Mouse (Mus musculus): ENCODE results near the gene Gvin1.
"Not testable (repeated sequence)": the region's sequence is repeated elsewhere in the genome, so short reads cannot be mapped to it uniquely, and the experiment has no call there.

Gene Gvin1

DNA sequence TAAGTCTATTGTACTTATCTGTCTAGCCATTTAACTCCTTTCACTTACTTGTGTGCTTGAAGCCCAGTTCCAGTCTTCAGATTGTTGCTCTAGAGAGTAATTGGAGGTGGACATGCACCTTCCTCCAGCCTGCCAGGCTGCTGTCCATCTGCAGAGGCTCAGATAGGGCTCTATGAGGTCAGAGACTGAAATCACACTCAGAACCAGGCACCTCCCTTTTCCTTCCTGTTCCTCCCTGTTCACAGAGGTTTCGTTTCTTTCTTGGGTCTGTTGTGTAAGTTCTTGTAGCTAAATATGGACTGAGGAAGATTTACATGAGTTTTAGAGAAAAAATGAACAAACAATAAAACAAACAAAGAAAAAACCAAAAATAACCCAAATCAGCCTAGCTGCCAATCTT lies at the start of gene Gvin1:
Gene Gvin1 (minus strand): TSS at position 150 of the 400 bp plus-strand sequence.
- peak; percentile 11 to 31 for DNase-seq (ENCODE audit: inconsistent age in 2 of 2, low spot score in 1 of 2)

DNA sequence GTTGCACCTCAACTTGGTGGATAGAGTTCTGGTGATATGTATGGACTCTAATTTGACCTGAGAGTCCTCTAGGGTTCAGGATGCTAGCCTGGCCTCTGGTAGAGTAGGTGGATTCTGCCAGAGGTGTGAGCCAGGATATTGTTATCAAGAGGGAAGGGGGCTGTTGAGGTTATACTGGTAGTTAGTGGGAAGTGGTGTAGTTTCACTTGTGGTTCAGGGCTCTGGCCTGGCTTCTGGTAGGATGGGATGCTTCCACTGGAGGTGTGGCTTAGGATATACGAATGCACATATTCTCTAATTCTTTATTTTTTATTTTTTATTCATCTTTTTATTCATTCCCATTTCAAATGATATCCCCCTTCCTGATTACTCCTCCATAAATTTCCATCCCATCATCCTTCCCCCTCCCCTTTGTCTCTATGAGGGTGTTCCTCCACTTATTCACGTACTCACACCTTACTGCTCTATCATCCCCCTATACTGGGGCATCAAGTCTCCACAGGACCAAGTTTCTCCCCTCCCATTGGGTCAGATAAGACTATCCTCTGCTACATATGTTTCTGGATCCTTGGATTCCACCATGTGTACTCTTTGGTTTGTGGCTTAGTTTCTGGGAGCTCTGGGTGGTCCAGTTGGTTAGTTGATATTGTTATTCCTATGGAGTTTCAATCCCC lies 36.9 kb upstream of the Gvin1 start:
- no peak for DNase-seq (ENCODE audit: inconsistent age in 2 of 2, low spot score in 1 of 2)

DNA sequence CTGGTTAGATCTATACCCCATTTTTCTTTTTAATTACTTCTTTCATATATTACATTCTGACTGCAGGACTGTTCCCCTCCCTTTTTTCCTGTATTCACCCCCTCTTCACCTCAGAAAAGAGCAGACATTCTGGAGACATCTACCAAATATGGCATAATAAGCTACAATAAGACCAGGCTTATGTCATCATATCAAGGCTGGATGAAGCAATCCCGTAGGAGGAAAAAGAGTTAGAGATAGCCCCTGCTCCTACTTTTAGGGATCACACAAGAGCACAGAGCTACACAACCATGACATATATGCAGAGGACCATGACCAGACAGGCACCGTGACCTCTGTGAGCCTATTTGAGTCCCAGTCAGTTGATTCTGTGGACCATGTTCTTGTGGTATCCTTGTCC lies 33.8 kb upstream of the Gvin1 start:
- DNase-seq (ENCODE audit: inconsistent age in 2 of 2, low spot score in 1 of 2), result no peak

DNA sequence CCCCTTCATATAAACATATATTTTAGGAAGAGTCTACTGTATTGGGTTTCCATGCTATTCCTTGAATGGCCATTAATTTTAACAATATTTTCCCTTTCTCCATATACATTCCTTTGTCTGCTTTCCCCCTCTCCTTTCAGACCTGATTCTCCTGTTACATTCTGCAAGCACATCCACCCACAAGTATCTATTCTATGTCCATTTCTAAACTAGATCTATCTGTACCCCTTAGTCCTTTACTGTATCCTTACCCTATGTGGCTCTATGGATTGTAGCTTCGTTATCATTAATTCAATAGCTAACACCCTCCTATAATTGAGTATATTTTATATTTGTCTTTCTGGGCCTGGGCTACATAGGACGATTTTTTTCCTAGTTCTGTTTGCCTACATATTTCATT lies 33.1 kb upstream of the Gvin1 start:
- DNase-seq (ENCODE audit: inconsistent age in 2 of 2, low spot score in 1 of 2), result no peak

DNA sequence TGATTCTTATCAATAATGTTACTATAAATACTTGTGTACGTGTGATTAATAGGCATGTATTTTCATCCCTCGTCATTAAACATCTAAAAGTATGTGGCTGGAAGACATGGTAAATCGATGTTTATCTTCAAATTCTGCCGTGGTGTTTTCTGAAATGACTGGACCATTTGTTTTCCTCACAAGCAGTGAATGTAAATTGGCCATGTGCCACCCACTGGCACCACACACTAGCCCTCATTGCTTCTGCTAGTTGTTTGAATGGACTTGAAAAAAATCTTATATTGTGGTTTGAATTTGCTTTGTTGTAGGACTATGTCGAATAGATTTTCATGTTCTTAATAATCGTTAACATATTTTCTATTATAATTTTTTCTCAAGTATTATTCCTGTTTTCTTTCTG lies 30.5 kb upstream of the Gvin1 start:
- peak in 1 of 2 experiments; percentile 17 for DNase-seq (ENCODE audit: inconsistent age in 2 of 2, low spot score in 1 of 2)

DNA sequence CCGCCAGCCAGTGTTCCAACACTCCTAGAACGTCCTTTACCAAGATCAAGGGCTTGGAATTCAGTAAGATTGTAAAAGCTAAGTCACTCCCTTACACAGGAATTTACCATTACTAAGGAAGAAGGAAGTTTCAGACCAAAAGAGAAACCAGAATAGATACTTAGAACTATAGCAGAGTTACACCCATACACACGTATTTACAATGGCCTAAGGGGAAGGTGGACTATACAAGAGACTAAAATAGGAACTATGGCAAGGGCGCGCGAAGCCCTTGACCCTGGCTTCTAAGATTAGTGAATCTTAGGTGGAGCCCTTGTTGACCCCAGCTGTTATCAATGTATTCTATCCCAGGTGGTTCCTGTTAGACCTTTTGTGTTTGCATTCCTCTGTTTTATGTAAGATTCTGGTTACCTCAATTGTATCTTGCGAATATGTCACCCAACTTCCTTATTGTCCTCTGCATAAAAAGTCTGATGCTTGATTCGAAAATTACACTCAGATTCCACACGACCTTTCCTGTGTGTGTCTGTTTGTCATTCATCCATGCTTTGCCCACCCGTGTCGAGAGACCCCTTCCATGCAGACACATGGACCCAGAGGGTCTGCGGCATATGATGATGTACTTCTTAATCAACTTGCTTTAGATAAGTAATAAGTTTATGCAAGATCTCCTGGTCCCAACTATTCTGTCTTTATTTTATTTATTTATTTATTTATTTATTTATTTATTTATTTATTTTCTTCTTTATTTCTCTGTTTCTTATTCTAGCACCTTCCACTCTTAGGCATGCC lies 25.6 kb upstream of the Gvin1 start:
- DNase-seq (ENCODE audit: inconsistent age in 2 of 2, low spot score in 1 of 2), result peak in 1 of 2 experiments; percentile 12

DNA sequence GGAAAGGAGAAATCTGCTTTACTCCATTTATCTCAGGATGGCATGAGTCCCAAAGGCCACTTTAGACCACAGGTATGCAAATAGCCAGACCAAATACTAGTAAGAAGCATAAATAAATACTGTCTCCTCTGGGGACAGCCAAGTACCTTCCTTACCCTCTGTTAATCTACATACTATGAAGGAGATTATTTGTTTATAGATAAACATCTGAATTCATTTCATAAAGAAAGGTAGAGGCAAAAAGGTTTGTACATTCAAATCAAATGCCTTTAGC lies 22.0 kb upstream of the Gvin1 start:
- DNase-seq (ENCODE audit: inconsistent age in 2 of 2, low spot score in 1 of 2), result no peak

DNA sequence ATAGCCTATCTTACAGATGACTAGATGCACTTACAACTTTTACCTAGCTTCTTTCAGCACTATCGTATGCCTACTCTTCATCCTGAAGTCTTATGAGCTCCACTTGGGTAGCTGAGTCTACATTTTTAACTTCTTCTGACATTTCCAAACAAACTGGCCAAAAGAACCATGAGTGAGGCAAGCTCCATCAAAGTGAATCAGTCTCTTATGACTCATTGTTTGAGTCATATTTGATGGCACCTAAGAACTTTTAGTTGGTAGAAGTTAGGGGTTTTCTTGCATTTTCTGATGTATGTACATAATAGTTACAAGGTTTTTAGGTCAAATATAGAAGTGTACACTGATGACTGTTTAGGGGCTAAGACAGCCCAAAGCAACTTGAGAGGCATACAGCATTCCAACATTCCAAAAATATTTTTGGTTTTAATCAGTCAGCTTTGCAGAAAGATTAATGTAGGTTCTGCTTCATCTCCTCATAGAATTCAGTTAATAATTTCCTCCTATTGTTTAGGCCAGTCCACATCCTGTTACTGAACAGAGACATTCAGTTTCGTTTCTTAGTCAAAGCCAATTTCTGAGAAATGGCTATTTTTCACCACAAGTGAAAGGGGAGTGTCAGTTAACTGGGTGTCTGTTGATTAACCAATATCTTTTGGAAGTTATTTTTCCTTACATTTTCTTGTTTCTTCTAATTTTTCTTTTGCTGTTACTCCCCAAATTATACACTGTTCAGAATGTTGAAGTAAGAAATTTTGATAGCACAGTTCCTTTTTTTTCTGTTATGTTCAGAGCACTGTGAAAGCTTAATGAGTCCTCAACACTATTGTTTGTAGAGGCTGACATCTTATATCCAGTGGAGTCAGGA lies 21.4 kb upstream of the Gvin1 start:
- DNase-seq (ENCODE audit: inconsistent age in 2 of 2, low spot score in 1 of 2), result peak in 1 of 2 experiments; percentile 64

DNA sequence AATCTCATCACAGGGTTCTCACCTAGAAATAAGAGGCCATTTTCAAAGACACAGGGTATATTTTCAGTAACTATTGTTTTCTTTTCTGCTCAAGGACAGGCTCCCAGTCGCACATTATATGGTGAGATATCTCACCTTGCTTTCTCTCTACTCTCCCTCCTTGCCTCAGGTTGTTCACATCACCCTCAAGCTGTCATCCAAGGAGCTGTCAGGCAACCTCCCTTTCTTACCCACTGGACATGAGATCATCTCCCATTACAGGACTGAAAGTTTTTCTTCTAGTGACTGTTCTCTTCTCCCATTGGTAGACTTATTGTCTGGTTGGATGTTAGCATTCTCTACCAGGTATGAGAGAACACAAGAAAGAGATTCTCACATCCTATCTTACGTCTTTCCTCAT lies 20.5 kb upstream of the Gvin1 start:
- DNase-seq (ENCODE audit: inconsistent age in 2 of 2, low spot score in 1 of 2), result peak in 1 of 2 experiments; percentile 19

DNA sequence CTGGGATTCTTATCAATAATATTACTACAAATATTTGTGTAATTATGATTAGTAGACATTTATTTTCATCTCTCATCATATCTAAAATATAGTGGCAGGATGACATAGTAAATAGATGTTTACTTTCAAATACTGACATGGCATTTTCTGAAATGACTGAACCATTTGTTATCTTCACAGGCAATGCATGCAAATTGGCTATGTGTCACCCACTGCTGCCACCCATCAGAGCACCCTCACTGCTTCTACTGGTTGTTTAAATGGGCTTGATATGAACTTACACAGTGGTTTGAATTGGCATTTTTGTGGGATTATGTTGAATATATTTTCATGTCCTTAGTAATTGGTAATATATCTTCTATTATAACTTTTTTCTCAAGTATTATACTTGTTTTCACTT lies 784 bp upstream of the Gvin1 start:
- DNase-seq (ENCODE audit: inconsistent age in 2 of 2, low spot score in 1 of 2), result not testable (repeated sequence)

DNA sequence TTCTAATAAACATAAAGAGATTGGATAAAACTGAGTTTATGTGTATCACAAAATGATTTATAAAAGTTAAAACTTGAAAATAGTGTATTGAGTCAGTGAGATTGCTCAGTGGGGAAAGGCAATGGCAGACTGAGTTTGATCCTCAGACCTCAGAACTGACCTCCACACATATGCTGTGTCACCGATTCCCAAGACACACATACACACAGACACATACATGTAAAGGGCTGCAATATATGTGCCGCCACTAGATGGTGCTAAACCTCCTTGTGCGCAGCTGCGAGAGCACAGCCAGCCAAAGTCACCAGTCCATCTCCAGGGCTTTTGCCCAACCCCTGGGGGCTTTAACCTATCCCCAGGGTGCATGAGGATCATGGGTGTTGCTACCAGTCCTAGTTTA lies 1.4 kb downstream of the Gvin1 start:
- not testable (repeated sequence) for DNase-seq (ENCODE audit: inconsistent age in 2 of 2, low spot score in 1 of 2)

DNA sequence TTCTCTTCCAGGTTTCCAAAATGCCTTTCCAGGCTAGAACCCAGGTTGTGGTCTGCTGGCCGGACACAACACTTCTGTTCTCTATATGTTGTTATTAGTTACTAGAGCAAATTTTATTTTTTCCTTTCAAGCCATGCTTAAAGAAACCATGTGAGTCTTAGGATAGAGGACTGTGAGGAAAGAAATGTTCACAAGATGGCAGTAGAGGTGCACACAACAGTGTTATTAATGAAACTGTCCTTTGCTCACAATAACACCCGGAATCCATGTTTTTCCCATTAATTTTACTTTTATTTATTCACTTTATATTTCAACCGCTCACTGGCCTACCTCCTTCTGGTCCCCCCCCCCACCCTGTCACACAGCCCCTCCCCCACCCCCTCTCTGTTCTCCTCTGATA lies 8.5 kb downstream of the Gvin1 start:
- peak in 1 of 2 experiments; percentile 7 for DNase-seq (ENCODE audit: inconsistent age in 2 of 2, low spot score in 1 of 2)

DNA sequence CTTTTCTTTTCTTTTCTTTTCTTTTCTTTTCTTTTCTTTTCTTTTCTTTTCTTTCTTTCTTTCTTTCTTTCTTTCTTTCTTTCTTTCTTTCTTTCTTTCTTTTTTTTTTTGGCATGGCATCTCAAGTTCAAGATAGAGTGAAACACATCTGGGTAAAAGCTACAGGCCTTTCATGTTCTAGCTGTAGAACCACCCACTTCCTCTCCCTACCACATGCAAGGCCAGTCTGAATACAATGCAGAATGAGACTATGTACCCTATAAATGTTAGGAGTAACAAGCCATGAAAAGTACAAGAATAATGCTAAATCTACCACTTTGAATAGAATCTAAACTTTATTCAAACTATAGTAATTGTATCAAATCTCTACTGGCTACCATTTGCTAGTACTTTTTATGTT lies 38.1 kb downstream of the Gvin1 start:
- not testable (repeated sequence) for DNase-seq (ENCODE audit: inconsistent age in 2 of 2, low spot score in 1 of 2)

DNA sequence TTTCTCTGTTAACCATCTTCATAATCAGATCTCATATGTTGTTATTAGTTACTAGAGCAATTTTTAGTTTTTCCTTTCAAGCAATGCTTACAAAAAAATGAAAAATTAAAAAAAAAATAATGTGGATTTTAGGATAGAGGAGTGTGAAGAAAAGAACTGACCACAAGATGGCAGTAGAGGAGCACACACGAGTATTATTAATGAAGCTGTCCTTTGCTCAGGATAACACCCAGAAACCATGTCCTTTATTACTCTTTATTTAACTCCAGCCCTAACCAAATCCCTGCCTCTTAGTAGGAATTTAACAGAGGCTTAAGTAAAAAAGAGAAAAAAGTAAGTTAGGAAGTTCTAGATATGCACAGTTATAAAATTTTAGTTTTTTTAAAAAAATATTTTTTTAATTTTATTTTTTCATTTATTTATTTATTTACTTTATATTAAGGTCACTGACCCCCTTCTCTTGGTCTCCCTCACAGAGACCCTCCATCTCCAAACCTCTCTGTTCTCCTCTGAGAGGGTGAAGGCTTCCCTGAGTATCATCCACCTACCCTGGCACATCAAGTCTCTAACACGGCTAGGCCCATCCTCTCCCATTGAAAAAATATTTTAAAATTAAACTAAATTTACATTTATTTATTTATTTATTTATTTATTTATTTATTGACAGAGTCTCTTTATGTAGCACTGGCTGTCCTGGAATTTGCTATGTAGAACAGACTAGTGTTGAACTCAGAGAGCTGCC lies 69.9 kb downstream of the Gvin1 start:
- DNase-seq (ENCODE audit: inconsistent age in 2 of 2, low spot score in 1 of 2), result not testable (repeated sequence)

DNA sequence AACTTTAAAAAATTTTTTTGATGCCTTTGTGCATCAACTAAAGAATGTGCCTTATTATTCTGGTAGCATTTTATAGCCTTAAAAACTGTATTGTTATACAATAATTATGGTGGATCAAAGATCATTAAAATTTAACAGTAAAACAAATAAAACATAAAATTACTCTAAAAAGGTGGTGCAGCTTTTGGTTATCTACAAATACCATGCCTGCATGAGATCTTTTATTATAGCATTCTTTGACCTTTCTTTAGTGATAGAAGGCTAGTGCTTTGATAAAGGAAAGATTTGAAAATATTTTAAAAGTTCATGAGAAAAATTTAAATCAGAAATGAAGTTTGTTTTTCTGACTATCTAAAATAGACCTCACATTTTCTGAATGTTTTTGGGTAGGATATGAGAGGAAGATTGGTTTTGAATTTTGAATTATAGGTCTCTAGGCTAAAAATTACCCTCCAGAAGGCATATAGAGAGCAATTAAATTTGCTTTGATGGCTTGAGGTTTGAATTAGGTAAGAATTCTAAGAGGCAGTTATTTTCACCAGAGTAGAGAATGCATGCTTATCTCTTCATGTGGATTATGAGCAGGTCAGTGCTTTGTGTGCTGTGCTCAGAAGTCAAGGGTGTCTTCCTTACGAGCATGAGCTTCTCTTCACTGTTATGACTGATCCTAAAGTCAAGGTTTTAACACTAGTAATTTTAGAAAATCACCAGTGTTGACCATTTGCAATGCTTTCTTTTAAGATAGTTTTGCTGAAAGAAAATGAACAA lies 73.8 kb downstream of the Gvin1 start:
- DNase-seq (ENCODE audit: inconsistent age in 2 of 2, low spot score in 1 of 2), result not testable (repeated sequence)

DNA sequence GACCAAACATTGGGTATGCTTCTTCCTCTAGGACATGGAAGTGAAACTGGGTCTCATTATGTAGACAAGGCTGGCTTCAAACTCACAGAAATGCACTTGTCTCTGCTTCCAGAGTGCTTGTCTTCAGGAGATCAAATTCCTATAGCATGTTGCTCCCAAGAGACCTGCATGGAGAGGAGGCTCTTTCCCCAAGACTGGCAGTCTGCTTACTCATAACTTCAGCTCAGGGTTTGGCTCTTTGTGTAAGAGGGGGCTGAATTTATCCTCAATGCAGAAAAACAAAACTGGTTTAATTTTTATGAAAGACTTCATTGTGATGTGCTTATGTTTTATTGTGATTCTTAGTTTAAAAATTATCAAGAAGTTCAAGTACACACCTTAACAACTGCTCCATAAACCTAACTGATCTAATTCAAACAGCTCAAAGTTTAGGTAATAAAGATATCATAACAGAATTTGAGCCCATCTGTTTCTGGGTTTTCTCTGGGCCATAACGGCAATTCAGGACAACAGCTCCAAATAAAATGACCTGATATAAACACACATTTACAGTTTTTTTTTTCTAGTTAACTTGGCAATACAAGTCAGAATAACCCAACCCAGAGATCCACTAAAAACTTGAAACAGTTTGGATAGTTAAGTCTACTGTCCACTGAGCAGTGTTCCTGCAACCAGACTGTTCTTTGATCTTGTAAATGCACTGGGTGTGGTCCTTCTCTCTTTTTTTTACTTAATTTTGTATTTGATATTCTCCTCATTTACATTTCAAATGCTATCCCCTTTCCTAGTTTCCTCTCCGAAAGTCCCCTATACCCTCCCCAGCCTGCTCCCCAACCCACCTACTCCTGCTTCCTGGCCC lies 97.8 kb downstream of the Gvin1 start:
- DNase-seq (ENCODE audit: inconsistent age in 2 of 2, low spot score in 1 of 2), result not testable (repeated sequence)
